Mouse (Mus musculus): ENCODE measurements around the gene Chsy1. TPM values are rescaled to one million over a fixed set of nuclear protein-coding genes. Genes with fewer than 3 reads are reported as not detected.

Chsy1 gene
- polyA plus RNA-seq, 1 experiment from 2014 or later = 13.9 TPM

GRCm38 (mm10) chr7:66164427-66165031 is 55.2 kb downstream of the Chsy1 start:
- 85% methylated on average over 9 of the region's 9 CpGs for WGBS
- Histone ChIP-seq H3K27me3 (ENCODE audit: insufficient read depth, low read length) (no peaks in the 10 kb centered on the region), H3K4me2 (replicated peaks; ENCODE audit: low read depth, low read length) (no peak overlapping the region), H3K36me3 (ENCODE audit: insufficient read depth, low read length) (no peaks in the 10 kb centered on the region; the same call in 1 of the 2 replicates), H3K4me3 (ENCODE audit: low read length) (no peak overlapping the region), H3K9me3 (ENCODE audit: low read length) (peaks cover 3% of the 10 kb centered on the region; the same call in 1 of the 2 replicates), H3K27ac (ENCODE audit: low read length) (no peak overlapping the region), H3K4me1 (ENCODE audit: insufficient read depth, low read length) (peaks cover 11% of the 10 kb centered on the region), H3K9ac (replicated peaks; ENCODE audit: low read length) (no peak overlapping the region)
- ATAC-seq (ENCODE audit: low FRiP score, low TSS enrichment) = no peak

- Histone ChIP-seq H3K9ac (replicated peaks; ENCODE audit: low read length) (no peak overlapping the region), H3K27ac (ENCODE audit: low read length) (peak overlapping the region; percentile 57), H3K9me3 (ENCODE audit: low read length) (peaks cover 3% of the 10 kb centered on the region; the same call in 1 of the 2 replicates), H3K27me3 (ENCODE audit: insufficient read depth, low read length) (no peaks in the 10 kb centered on the region), H3K4me2 (replicated peaks; ENCODE audit: low read depth, low read length) (no peak overlapping the region), H3K36me3 (ENCODE audit: insufficient read depth, low read length) (no peaks in the 10 kb centered on the region; the same call in 1 of the 2 replicates), H3K4me3 (ENCODE audit: low read length) (no peak overlapping the region), H3K4me1 (ENCODE audit: insufficient read depth, low read length) (peaks cover 11% of the 10 kb centered on the region)
- WGBS = 49% methylated on average over 5 of the region's 5 CpGs
- peak; percentile 92 for ATAC-seq (ENCODE audit: low FRiP score, low TSS enrichment)
Measured at GRCm38 (mm10) chr7:66165036-66165798, 55.9 kb downstream of the Chsy1 start.

GRCm38 (mm10) chr7:66168877-66169276 is 59.6 kb downstream of the Chsy1 start:
- H3K9me3 ChIP-seq (ENCODE audit: low read length) = peaks cover 3% of the 10 kb centered on the region; the same call in 1 of the 2 replicates

GRCm38 (mm10) chr7:66169476-66169875 is 60.2 kb downstream of the Chsy1 start:
- ATAC-seq (ENCODE audit: low FRiP score, low TSS enrichment) = no peak
- Histone ChIP-seq H3K36me3 (ENCODE audit: insufficient read depth, low read length) (peaks cover 33% of the 10 kb centered on the region), H3K4me3 (ENCODE audit: low read length) (no peak overlapping the region), H3K9me3 (ENCODE audit: low read length) (peaks cover 3% of the 10 kb centered on the region; the same call in 1 of the 2 replicates), H3K27ac (ENCODE audit: low read length) (no peak overlapping the region), H3K9ac (replicated peaks; ENCODE audit: low read length) (no peak overlapping the region), H3K4me1 (ENCODE audit: insufficient read depth, low read length) (0 out of 2 replicates have a peak, but pooled peaks cover 2% of the 10 kb centered on the region), H3K4me2 (replicated peaks; ENCODE audit: low read depth, low read length) (no peak overlapping the region), H3K27me3 (ENCODE audit: insufficient read depth, low read length) (no peaks in the 10 kb centered on the region)
- 80% methylated on average over 6 of the region's 6 CpGs for WGBS

More at GRCm38 (mm10) chr7:66168877-66169276, 59.6 kb downstream of the Chsy1 start:
- H3K27me3 ChIP-seq (ENCODE audit: insufficient read depth, low read length) = no peaks in the 10 kb centered on the region
- 75% methylated on average over 7 of the region's 7 CpGs for WGBS
- H3K27ac ChIP-seq (ENCODE audit: low read length) = no peak overlapping the region
- peaks cover 27% of the 10 kb centered on the region for H3K36me3 ChIP-seq (ENCODE audit: insufficient read depth, low read length)
- no peak overlapping the region for H3K4me2 ChIP-seq (replicated peaks; ENCODE audit: low read depth, low read length)
- ATAC-seq (ENCODE audit: low FRiP score, low TSS enrichment) = no peak
- 0 out of 2 replicates have a peak, but pooled peaks cover 5% of the 10 kb centered on the region for H3K4me1 ChIP-seq (ENCODE audit: insufficient read depth, low read length)
- H3K4me3 ChIP-seq (ENCODE audit: low read length) = no peak overlapping the region
- no peak overlapping the region for H3K9ac ChIP-seq (replicated peaks; ENCODE audit: low read length)

GRCm38 (mm10) chr7:66170802-66171505 is 61.6 kb downstream of the Chsy1 start:
- peaks cover 3% of the 10 kb centered on the region; the same call in 1 of the 2 replicates for H3K9me3 ChIP-seq (ENCODE audit: low read length)
- 0 out of 2 replicates have a peak, but pooled peaks cover 2% of the 10 kb centered on the region for H3K4me1 ChIP-seq (ENCODE audit: insufficient read depth, low read length)
- no peak overlapping the region for H3K4me3 ChIP-seq (ENCODE audit: low read length)
- no peak for ATAC-seq (ENCODE audit: low FRiP score, low TSS enrichment)
- 95% methylated on average over 27 of the region's 27 CpGs for WGBS
- H3K36me3 ChIP-seq (ENCODE audit: insufficient read depth, low read length) = peaks cover 35% of the 10 kb centered on the region
- H3K27ac ChIP-seq (ENCODE audit: low read length) = no peak overlapping the region
- H3K4me2 ChIP-seq (replicated peaks; ENCODE audit: low read depth, low read length) = no peak overlapping the region
- H3K27me3 ChIP-seq (ENCODE audit: insufficient read depth, low read length) = no peaks in the 10 kb centered on the region
- no peak overlapping the region for H3K9ac ChIP-seq (replicated peaks; ENCODE audit: low read length)

- Histone ChIP-seq H3K4me1 (ENCODE audit: insufficient read depth, low read length) (peaks cover 10% of the 10 kb centered on the region), H3K4me3 (ENCODE audit: low read length) (no peak overlapping the region), H3K36me3 (ENCODE audit: insufficient read depth, low read length) (peaks cover 32% of the 10 kb centered on the region), H3K9ac (replicated peaks; ENCODE audit: low read length) (no peak overlapping the region), H3K9me3 (ENCODE audit: low read length) (no peaks in the 10 kb centered on the region), H3K27me3 (ENCODE audit: insufficient read depth, low read length) (no peaks in the 10 kb centered on the region), H3K4me2 (replicated peaks; ENCODE audit: low read depth, low read length) (no peak overlapping the region), H3K27ac (ENCODE audit: low read length) (no peak overlapping the region)
- no peak for ATAC-seq (ENCODE audit: low FRiP score, low TSS enrichment)
- WGBS = 89% methylated on average over 6 of the region's 6 CpGs
Measured at GRCm38 (mm10) chr7:66175738-66176137, 66.4 kb downstream of the Chsy1 start.

GRCm38 (mm10) chr7:66176256-66176655 is 66.9 kb downstream of the Chsy1 start:
- 95% methylated on average over 4 of the region's 4 CpGs for WGBS
- Histone ChIP-seq H3K27ac (ENCODE audit: low read length) (no peak overlapping the region), H3K36me3 (ENCODE audit: insufficient read depth, low read length) (peaks cover 27% of the 10 kb centered on the region), H3K4me1 (ENCODE audit: insufficient read depth, low read length) (peaks cover 10% of the 10 kb centered on the region), H3K27me3 (ENCODE audit: insufficient read depth, low read length) (no peaks in the 10 kb centered on the region), H3K9ac (replicated peaks; ENCODE audit: low read length) (no peak overlapping the region), H3K9me3 (ENCODE audit: low read length) (no peaks in the 10 kb centered on the region), H3K4me3 (ENCODE audit: low read length) (no peak overlapping the region), H3K4me2 (replicated peaks; ENCODE audit: low read depth, low read length) (no peak overlapping the region)
- ATAC-seq (ENCODE audit: low FRiP score, low TSS enrichment) = no peak

GRCm38 (mm10) chr7:66176929-66177328 is 67.6 kb downstream of the Chsy1 start:
- Histone ChIP-seq H3K4me3 (ENCODE audit: low read length) (no peak overlapping the region), H3K36me3 (ENCODE audit: insufficient read depth, low read length) (peaks cover 21% of the 10 kb centered on the region), H3K9ac (replicated peaks; ENCODE audit: low read length) (no peak overlapping the region), H3K27ac (ENCODE audit: low read length) (no peak overlapping the region), H3K4me1 (ENCODE audit: insufficient read depth, low read length) (peaks cover 10% of the 10 kb centered on the region), H3K27me3 (ENCODE audit: insufficient read depth, low read length) (no peaks in the 10 kb centered on the region), H3K4me2 (replicated peaks; ENCODE audit: low read depth, low read length) (no peak overlapping the region), H3K9me3 (ENCODE audit: low read length) (no peaks in the 10 kb centered on the region)
- no peak for ATAC-seq (ENCODE audit: low FRiP score, low TSS enrichment)
- 77% methylated on average over 4 of the region's 4 CpGs for WGBS

DNA sequence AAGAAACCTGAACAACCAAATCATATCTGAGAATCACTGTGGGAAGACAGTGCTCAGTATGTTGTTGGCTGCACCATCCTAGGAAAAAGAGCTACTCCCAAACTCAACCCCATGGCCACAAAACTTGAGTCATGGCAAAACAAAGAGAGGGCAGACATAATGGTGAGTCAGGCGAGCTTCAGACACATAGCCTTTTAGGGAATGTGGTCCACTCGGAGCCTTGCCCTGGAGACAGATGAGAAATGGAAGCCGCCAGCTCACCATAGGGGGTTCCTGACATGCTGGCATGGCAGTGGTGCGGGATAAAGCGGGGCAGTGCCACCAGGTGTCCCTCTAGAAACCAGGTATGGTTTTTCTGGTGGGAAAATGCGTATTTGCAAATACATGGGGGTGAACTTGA is 68.8 kb downstream of the Chsy1 start:
- peaks cover 10% of the 10 kb centered on the region for H3K4me1 ChIP-seq (ENCODE audit: insufficient read depth, low read length)
- no peaks in the 10 kb centered on the region for H3K27me3 ChIP-seq (ENCODE audit: insufficient read depth, low read length)
- H3K9me3 ChIP-seq (ENCODE audit: low read length) = no peaks in the 10 kb centered on the region
- peaks cover 11% of the 10 kb centered on the region for H3K36me3 ChIP-seq (ENCODE audit: insufficient read depth, low read length)
- H3K4me2 ChIP-seq (replicated peaks; ENCODE audit: low read depth, low read length) = no peak overlapping the region
- no peak overlapping the region for H3K27ac ChIP-seq (ENCODE audit: low read length)
- ATAC-seq (ENCODE audit: low FRiP score, low TSS enrichment) = no peak
- no peak overlapping the region for H3K9ac ChIP-seq (replicated peaks; ENCODE audit: low read length)
- 94% methylated on average over 6 of the region's 6 CpGs for WGBS
- H3K4me3 ChIP-seq (ENCODE audit: low read length) = no peak overlapping the region
